Mouse (Mus musculus): ENCODE data around the gene Fgfbp1.

The Fgfbp1 gene

DNA sequence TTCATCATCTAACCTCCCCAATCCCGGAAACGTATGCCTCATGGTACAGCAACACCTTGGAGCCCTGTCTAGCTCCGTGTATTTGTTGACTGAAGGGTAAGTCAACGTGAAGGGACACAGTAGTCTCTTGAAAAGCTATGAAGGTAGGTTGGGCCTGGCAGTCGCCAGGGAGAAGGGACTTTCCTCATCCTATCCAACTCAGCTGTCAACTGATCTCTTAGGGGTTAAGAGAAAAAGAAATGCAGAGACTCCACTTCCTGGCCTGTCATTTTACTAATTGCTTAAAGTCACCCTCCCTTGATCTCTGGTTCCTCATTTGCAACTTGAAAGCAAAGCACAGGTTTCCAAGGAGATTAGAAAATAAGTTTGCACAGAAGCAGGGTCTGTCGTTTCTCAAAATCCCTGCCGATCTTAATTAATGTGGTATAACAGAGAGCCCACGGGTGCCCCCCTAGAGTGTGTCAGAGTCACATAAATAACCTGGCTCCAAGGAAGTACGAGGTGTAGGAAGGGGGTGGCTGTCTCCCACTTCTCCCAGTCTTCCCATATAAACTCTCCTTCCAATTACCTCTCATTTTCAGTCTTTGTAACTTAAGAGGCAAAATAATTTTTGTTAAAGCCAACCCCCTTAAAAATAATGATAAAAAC is 34.1 kb downstream of the Fgfbp1 start:
- in situ Hi-C loops (cut with MboI; ENCODE audit: unreplicated experiment in 2 of 2): no loop called here

DNA sequence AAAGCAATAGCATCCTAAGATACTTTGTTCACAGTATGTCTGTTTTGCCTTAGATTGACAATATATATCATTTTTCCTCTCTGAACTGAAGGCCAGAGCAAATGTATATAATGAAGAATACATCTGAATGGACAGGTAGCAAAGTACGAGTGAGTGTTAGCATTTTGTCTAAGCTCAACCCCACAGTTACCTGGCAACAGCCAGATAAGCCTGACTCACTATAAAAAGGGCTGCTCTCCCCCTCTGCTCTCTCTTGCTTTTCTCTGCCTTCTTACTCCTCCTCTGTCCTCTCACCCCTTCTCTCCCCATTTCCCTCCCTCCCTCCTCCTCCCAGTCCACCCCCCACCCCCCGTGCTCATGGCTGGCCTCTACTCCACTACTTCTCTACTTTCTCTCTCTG is 48.3 kb downstream of the Fgfbp1 start:
- in situ Hi-C loops (cut with MboI; ENCODE audit: unreplicated experiment in 2 of 2): no loop called here
